Mouse (Mus musculus): ENCODE measurements around the gene Col28a1. TPM values are rescaled to one million over a fixed set of nuclear protein-coding genes. Genes with fewer than 3 reads are reported as not detected.
A peak's percentile ranks its signal among the peaks of the same experiment; 100 is the strongest.

The Col28a1 gene
- polyA plus RNA-seq, 1 experiment from 2014 or later, result 0.35 TPM

DNA sequence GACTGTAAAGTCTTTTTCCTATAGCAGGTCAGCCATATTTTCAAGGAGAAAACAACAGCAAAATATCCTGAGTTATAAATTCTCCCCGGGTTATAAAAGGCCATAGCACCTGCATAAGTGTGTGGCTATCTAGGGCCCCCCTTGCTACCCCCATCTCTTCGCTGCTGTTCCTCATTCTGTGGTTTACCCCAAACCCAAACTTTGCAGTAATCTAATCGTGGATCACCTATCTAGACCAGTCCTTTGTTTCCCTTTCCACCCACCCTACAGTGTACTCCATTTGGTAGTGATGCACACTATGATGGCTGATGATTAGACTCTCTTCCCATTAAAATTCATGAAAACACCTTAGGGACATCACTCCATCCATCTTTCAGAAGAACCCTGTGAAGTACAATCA, 125.3 kb downstream of the Col28a1 start:
- Histone ChIP-seq H3K27ac (ENCODE audit: low read depth, low read length) (no peak overlapping the region), H3K4me3 (ENCODE audit: low read depth, low read length) (no peak overlapping the region), H3K27me3 (ENCODE audit: control insufficient read depth, insufficient read depth, low read length) (no peaks in the 10 kb centered on the region), H3K4me1 (ENCODE audit: control insufficient read depth, insufficient read depth, low read length) (no peaks in the 10 kb centered on the region), H3K9me3 (ENCODE audit: control insufficient read depth, low read length) (no peaks in the 10 kb centered on the region), H3K4me2 (ENCODE audit: low read depth, low read length) (no peak overlapping the region), H3K9ac (replicated peaks; ENCODE audit: low read depth, low read length) (no peak overlapping the region), H3K36me3 (ENCODE audit: control insufficient read depth, insufficient read depth, low read length) (no peaks in the 10 kb centered on the region)
- no peak for ATAC-seq (ENCODE audit: low read depth)
- 94% methylated on average over 3 of the region's 3 CpGs for WGBS

DNA sequence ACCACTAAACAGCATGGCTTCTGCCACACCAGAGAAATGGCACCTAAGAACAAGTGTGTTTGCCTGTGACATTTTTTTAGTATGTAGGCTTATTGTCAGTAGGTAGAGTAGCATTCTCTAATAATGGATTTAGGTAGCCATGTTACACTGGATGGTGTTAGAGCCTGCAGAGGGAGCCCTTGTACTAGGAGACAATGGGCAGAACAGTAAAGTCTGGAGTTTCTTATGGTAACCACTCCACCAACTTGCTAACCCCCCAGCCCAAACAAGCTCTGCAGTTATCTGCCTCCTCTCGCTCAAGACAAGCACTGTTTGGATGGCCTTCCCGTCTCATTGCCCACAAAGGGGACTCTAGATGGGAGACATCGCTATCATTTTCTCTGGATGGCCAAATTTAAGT, 126.2 kb downstream of the Col28a1 start:
- H3K27me3 ChIP-seq (ENCODE audit: control insufficient read depth, insufficient read depth, low read length), result no peaks in the 10 kb centered on the region
- peak; percentile 65; the same call in 1 of the 2 replicates for ATAC-seq (ENCODE audit: low read depth)
- H3K36me3 ChIP-seq (ENCODE audit: control insufficient read depth, insufficient read depth, low read length), result no peaks in the 10 kb centered on the region
- WGBS, result 47% methylated on average over 3 of the region's 3 CpGs
- H3K9ac ChIP-seq (replicated peaks; ENCODE audit: low read depth, low read length), result no peak overlapping the region
- H3K9me3 ChIP-seq (ENCODE audit: control insufficient read depth, low read length), result no peaks in the 10 kb centered on the region
- H3K4me3 ChIP-seq (ENCODE audit: low read depth, low read length), result no peak overlapping the region
- no peak overlapping the region for H3K4me2 ChIP-seq (ENCODE audit: low read depth, low read length)
- H3K4me1 ChIP-seq (ENCODE audit: control insufficient read depth, insufficient read depth, low read length), result no peaks in the 10 kb centered on the region
- H3K27ac ChIP-seq (ENCODE audit: low read depth, low read length), result no peak overlapping the region

DNA sequence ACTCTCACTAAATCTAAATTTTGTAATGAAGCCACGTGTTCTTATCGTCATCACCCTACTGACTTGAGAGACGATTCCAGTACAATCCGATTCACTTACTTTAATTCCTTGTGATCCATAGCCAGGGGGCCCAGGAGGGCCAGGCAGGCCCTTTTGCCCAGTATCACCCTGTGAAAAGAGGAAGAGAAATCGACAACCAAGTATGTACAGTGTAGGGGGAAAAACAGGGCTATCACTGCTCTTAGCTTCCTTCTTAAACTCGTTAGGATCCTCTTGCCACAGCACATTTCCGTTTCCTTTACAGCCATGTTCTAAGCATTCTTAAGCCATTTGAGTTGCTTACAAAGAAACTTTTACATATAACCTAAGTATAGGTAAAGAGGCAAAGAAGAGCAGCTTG, 133.2 kb downstream of the Col28a1 start:
- no peak overlapping the region for H3K4me2 ChIP-seq (ENCODE audit: low read depth, low read length)
- H3K9me3 ChIP-seq (ENCODE audit: control insufficient read depth, low read length), result no peaks in the 10 kb centered on the region
- WGBS, result 87% methylated on average over 7 of the region's 7 CpGs
- H3K27ac ChIP-seq (ENCODE audit: low read depth, low read length), result no peak overlapping the region
- no peaks in the 10 kb centered on the region for H3K36me3 ChIP-seq (ENCODE audit: control insufficient read depth, insufficient read depth, low read length)
- ATAC-seq (ENCODE audit: low read depth), result no peak
- H3K4me3 ChIP-seq (ENCODE audit: low read depth, low read length), result no peak overlapping the region
- no peaks in the 10 kb centered on the region for H3K27me3 ChIP-seq (ENCODE audit: control insufficient read depth, insufficient read depth, low read length)
- H3K9ac ChIP-seq (replicated peaks; ENCODE audit: low read depth, low read length), result no peak overlapping the region
- H3K4me1 ChIP-seq (ENCODE audit: control insufficient read depth, insufficient read depth, low read length), result no peaks in the 10 kb centered on the region

DNA sequence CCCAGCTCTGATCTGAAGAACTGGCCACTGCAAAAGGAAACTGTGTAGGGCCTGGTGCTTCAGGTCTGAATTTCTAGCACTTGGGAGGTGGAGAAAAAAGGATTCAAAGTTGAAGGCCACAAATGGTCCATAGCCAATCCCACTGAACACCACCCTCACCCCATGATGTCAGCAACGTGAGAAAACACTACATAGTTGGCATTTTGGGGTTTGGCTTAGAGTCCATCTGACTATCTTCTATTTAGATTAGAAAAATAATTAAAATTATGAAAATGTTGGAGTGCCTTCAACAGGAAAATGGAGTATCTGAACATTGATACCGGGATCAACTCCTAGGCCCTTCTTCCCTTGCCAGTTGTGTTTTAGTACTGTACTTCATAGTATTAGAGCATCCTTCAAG, 144.2 kb downstream of the Col28a1 start:
- Histone ChIP-seq H3K36me3 (ENCODE audit: control insufficient read depth, insufficient read depth, low read length) (no peaks in the 10 kb centered on the region), H3K4me2 (ENCODE audit: low read depth, low read length) (no peak overlapping the region), H3K9me3 (ENCODE audit: control insufficient read depth, low read length) (no peaks in the 10 kb centered on the region), H3K4me1 (ENCODE audit: control insufficient read depth, insufficient read depth, low read length) (no peaks in the 10 kb centered on the region), H3K4me3 (ENCODE audit: low read depth, low read length) (no peak overlapping the region), H3K27ac (ENCODE audit: low read depth, low read length) (no peak overlapping the region), H3K27me3 (ENCODE audit: control insufficient read depth, insufficient read depth, low read length) (no peaks in the 10 kb centered on the region), H3K9ac (replicated peaks; ENCODE audit: low read depth, low read length) (no peak overlapping the region)
- no peak for ATAC-seq (ENCODE audit: low read depth)
- WGBS, result 73% methylated on average over 2 of the region's 2 CpGs

DNA sequence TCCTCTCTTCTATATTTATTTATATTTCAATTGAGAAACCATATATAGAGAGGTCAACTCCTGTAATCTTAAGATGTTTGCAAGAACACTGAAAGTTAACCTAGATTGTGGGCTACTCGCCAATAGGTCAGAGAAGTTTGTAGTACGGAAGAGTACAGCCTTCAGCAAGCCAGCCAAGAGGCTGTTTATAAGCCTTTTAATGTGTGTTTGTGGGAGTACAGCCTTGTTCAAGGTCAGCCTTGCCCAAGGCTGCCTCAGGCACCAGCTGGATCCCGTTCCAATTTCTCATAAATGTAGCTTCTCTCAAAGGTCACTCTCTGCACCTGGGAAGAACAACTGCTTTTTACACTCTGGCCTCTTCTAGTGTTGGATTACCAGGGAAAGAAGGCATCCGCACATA, 146.0 kb downstream of the Col28a1 start:
- no peaks in the 10 kb centered on the region for H3K4me1 ChIP-seq (ENCODE audit: control insufficient read depth, insufficient read depth, low read length)
- no peak overlapping the region for H3K9ac ChIP-seq (replicated peaks; ENCODE audit: low read depth, low read length)
- no peak overlapping the region for H3K27ac ChIP-seq (ENCODE audit: low read depth, low read length)
- H3K27me3 ChIP-seq (ENCODE audit: control insufficient read depth, insufficient read depth, low read length), result no peaks in the 10 kb centered on the region
- no peak overlapping the region for H3K4me3 ChIP-seq (ENCODE audit: low read depth, low read length)
- H3K36me3 ChIP-seq (ENCODE audit: control insufficient read depth, insufficient read depth, low read length), result no peaks in the 10 kb centered on the region
- H3K4me2 ChIP-seq (ENCODE audit: low read depth, low read length), result no peak overlapping the region
- WGBS, result 84% methylated on average over 4 of the region's 4 CpGs
- ATAC-seq (ENCODE audit: low read depth), result no peak
- no peaks in the 10 kb centered on the region for H3K9me3 ChIP-seq (ENCODE audit: control insufficient read depth, low read length)

DNA sequence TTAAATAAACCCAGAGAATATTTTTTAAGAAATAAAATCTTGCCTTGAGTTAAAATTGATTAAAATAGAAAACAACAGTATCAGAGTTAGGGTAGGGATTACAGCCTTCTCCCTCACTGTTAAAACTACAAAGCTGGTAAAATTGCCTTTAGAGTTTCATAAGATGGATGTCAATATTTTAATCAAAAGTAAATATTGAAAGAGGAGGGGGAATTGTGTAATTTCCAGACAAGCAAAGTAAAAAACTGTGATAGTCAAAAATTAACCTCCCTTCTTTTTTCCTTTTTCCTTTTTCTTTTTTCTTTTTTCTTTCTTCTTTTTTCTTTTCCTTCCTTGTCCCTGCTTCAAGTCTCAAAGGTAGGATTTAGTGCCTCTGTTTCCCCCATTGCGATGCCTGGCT, 146.6 kb downstream of the Col28a1 start:
- Histone ChIP-seq H3K27me3 (ENCODE audit: control insufficient read depth, insufficient read depth, low read length) (no peaks in the 10 kb centered on the region), H3K4me3 (ENCODE audit: low read depth, low read length) (no peak overlapping the region), H3K9ac (replicated peaks; ENCODE audit: low read depth, low read length) (no peak overlapping the region), H3K4me2 (ENCODE audit: low read depth, low read length) (no peak overlapping the region), H3K27ac (ENCODE audit: low read depth, low read length) (no peak overlapping the region), H3K36me3 (ENCODE audit: control insufficient read depth, insufficient read depth, low read length) (no peaks in the 10 kb centered on the region), H3K9me3 (ENCODE audit: control insufficient read depth, low read length) (no peaks in the 10 kb centered on the region), H3K4me1 (ENCODE audit: control insufficient read depth, insufficient read depth, low read length) (no peaks in the 10 kb centered on the region)
- WGBS, result 96% methylated on average over 1 of the region's 1 CpGs
- ATAC-seq (ENCODE audit: low read depth), result no peak

DNA sequence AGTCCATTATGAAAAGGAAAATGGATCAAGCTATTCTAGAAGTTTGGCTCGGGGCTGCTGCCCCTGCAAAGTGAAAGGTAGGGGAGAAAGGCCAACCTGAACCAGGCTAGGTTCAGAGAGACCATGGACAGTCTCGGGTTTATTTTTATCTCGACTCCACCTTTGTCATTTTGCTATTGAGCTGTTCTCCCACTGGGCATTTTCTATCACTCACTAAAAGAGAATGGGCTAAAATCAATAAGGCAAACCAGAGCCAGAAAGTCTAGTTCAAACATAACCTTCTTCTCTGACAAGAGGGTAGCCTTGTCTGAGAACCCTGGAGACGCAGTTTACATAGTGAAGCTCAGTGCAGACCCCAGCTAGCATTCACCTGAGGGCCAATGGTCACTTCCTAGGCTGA, 163.7 kb downstream of the Col28a1 start:
- no peak for ATAC-seq (ENCODE audit: low read depth)
- H3K27me3 ChIP-seq (ENCODE audit: control insufficient read depth, insufficient read depth, low read length), result no peaks in the 10 kb centered on the region
- H3K36me3 ChIP-seq (ENCODE audit: control insufficient read depth, insufficient read depth, low read length), result no peaks in the 10 kb centered on the region
- H3K9me3 ChIP-seq (ENCODE audit: control insufficient read depth, low read length), result no peaks in the 10 kb centered on the region
- 84% methylated on average over 4 of the region's 4 CpGs for WGBS
- no peak overlapping the region for H3K9ac ChIP-seq (replicated peaks; ENCODE audit: low read depth, low read length)
- H3K27ac ChIP-seq (ENCODE audit: low read depth, low read length), result no peak overlapping the region
- H3K4me2 ChIP-seq (ENCODE audit: low read depth, low read length), result no peak overlapping the region
- no peaks in the 10 kb centered on the region for H3K4me1 ChIP-seq (ENCODE audit: control insufficient read depth, insufficient read depth, low read length)
- H3K4me3 ChIP-seq (ENCODE audit: low read depth, low read length), result no peak overlapping the region

DNA sequence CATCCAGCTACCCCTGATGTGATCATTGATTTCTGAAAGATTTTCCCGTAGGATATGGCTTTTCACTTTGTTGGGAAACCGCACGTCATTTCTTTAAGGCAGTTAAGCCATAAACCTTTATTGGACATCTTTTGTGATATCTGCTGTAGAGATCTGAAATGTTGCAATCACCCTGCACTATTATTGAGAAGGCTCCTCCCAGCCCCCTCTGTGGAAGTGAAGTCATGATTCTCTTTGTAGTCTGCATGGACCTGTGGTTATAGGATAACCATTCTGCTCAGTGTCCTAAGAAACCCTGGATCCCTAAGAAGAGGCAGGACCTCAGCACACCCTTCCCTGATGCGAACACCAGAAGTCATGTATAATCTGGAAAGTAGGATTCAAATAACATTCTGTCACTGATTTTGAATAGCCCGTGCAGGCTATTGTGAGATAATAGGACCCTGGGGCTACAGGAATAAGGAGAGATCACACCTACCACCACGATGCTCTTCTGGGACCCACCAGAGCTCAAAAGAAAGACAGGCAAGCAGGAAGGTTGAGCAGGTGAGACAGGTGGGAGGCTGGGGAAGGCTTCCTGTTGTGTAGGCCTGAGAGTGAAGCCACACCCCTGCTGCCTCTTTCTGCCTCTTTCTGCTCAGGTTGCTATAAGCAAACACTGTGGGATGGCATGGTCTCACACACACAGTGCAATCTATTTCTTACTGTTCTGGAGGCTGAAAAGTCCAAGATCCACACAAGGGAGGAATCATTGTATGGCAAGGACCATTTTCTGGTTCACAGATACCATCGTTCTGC, 166.9 kb downstream of the Col28a1 start:
- 72% methylated on average over 7 of the region's 7 CpGs for WGBS
- Histone ChIP-seq H3K4me3 (ENCODE audit: low read depth, low read length) (no peak overlapping the region), H3K27me3 (ENCODE audit: control insufficient read depth, insufficient read depth, low read length) (no peaks in the 10 kb centered on the region), H3K9me3 (ENCODE audit: control insufficient read depth, low read length) (no peaks in the 10 kb centered on the region), H3K36me3 (ENCODE audit: control insufficient read depth, insufficient read depth, low read length) (no peaks in the 10 kb centered on the region), H3K9ac (replicated peaks; ENCODE audit: low read depth, low read length) (no peak overlapping the region), H3K27ac (ENCODE audit: low read depth, low read length) (no peak overlapping the region), H3K4me1 (ENCODE audit: control insufficient read depth, insufficient read depth, low read length) (no peaks in the 10 kb centered on the region), H3K4me2 (ENCODE audit: low read depth, low read length) (no peak overlapping the region)
- no peak for ATAC-seq (ENCODE audit: low read depth)

DNA sequence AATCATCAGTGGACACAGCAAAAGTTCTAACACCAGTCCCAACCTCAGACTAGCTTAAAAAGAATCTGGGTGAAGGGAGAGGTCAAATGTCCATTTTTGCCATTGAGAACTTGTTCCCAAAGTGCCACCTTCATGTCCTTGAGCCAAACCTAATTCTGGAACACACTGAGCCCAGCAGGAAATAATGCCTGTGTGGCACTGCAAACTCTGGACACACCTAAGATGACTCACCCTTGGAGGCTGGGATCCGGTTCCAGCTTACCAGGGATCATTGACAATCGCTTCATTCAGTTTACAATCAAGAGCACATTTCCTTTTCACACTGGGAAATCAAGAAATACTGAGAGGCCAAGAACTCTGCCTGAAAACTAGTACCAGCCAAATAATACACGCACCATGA, 168.9 kb downstream of the Col28a1 start:
- Histone ChIP-seq H3K4me2 (ENCODE audit: low read depth, low read length) (no peak overlapping the region), H3K36me3 (ENCODE audit: control insufficient read depth, insufficient read depth, low read length) (no peaks in the 10 kb centered on the region), H3K27ac (ENCODE audit: low read depth, low read length) (no peak overlapping the region), H3K4me3 (ENCODE audit: low read depth, low read length) (no peak overlapping the region), H3K9ac (replicated peaks; ENCODE audit: low read depth, low read length) (no peak overlapping the region), H3K4me1 (ENCODE audit: control insufficient read depth, insufficient read depth, low read length) (no peaks in the 10 kb centered on the region), H3K27me3 (ENCODE audit: control insufficient read depth, insufficient read depth, low read length) (no peaks in the 10 kb centered on the region), H3K9me3 (ENCODE audit: control insufficient read depth, low read length) (no peaks in the 10 kb centered on the region)
- no peak for ATAC-seq (ENCODE audit: low read depth)
- 84% methylated on average over 3 of the region's 3 CpGs for WGBS

Measured in neural tube, embryonic 14.5 days (tissue).